Mouse (Mus musculus) kidney, adult 2 months (tissue): ENCODE data around the gene Kiss1.

Experiments used
- CTCF ChIP-seq: fragments of 200-500 bp; conservative IDR thresholded peaks from 2 replicates; pipeline ENCODE4 v1.5.1; 2011; ENCODE audit warnings: low read depth, mild to moderate bottlenecking, control low read depth, low read length, moderate library complexity, mixed read lengths; ENCODE audit not compliant: insufficient read depth, insufficient read length
- POLR2A ChIP-seq: fragments of 200-500 bp; IDR thresholded peaks from one replicate; pipeline ENCODE4 v1.6.1; 2011; ENCODE audit warnings: low read depth, low read length, control low read depth

DNA sequence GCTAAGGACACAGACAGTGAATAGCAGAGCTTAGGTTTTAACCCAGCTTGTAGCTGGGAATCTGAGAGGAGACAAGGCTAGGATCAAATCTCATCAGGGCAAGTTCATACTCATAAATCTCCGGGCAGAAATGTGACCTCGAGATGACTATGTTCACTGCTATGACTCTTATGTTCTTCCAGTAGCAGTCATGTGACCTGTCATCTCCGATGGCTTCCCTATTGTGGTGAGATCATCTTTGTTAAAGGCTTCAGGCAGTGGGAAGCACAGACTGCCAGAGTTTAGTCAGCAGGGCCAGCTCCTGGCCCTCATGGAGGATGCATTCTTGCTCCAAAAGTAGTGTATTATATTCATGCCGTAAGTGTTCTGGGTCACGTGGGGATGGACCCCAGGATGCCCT, 44.7 kb upstream of the Kiss1 start:
- no peak for TF ChIP-seq POLR2A
- TF ChIP-seq CTCF: no peak
